Mouse (Mus musculus): ENCODE data around the gene Hsdl2.

DNA sequence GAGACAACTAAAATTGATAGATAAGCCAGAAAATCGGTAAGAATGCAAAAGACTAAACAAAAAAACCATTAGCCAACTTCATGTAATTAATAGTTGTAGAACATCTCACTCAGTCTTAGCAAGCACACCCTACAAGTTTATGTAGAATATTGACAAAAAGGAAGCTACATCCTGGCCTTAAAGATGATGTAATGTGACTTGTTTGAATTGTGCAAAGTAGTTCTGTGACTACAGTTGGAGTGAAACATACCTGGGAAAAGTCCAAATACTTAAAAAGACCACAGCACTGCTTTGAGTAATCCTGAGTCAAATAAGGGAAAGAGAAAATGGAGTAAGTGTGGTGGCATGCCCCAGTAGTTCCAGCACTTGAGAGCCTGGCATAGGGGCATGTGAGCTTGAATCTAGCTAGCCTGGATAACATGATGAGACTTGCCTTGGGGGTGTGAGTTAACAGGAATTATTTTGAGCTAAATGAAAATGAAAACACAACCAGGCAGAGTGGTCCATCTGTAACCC, 70.9 kb downstream of the Hsdl2 start:
- TF ChIP-seq CTCF (IDR thresholded peaks at IDR 0.05; ENCODE audit: borderline replicate concordance, insufficient read depth, low read length) (no peak), POLR2A (IDR thresholded peaks at IDR 0.05; ENCODE audit: low read depth, low read length) (no peak)

Data from embryonic fibroblast, embryonic 13.5 days (primary cell).